Mouse (Mus musculus): Measurements from ENCODE around the gene Sctr. TPM values are rescaled to one million over a fixed set of nuclear protein-coding genes. Genes with fewer than 3 reads are reported as not detected.
A peak's percentile ranks its signal among the peaks of the same experiment; 100 is the strongest.

Sctr gene
- polyA plus RNA-seq, 1 experiment from 2014 or later = not detected

DNA sequence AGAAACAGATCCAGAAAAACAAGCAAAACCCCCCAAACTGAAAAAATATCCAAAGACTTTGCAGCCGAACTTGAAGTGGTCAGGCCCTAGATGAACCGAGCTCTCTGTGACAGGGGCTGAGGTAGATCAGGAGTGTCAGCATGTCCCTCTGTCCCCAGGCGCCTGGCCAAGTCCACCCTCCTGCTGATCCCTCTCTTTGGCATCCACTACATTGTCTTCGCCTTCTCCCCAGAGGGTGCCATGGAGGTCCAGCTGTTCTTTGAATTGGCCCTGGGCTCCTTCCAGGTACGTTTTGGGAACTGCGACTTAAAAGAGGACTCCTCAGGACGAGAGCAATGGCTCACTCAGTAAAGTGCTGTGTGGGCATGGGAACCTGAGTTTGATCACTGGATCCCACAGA lies 49.5 kb downstream of the Sctr start:
- H3K4me3 ChIP-seq = no peak overlapping the region
- H3K4me1 ChIP-seq = no peaks in the 10 kb centered on the region
- H3K9me3 ChIP-seq (replicated peaks) = no peaks in the 10 kb centered on the region
- no peak for ATAC-seq
- no peak overlapping the region for H3K9ac ChIP-seq
- 54% methylated on average over 7 of the region's 7 CpGs for WGBS (ENCODE audit: insufficient replicate concordance)
- no peak overlapping the region for H3K27ac ChIP-seq
- no peak overlapping the region for H3K4me2 ChIP-seq
- H3K36me3 ChIP-seq = no peaks in the 10 kb centered on the region
- no peaks in the 10 kb centered on the region for H3K27me3 ChIP-seq (replicated peaks)

DNA sequence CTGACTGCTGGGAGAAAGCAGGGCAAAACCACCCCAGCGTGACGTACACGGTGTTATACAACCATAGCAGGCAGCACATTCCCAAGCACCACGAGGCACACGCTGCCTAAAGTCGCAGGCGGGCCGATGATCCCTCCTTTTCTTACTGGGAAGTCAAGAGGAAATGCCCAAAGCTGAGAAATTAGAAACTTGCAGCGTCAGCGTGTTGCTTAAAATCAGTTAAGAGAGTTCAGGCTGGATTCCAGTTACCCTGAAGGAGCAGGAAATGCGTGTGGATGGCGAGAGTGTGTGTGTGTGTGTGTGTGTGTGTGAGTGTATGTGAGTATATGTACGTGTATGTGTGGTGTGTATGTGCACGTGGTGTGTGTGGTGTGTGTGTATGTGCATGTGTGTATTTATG lies 50.4 kb downstream of the Sctr start:
- ATAC-seq = no peak
- H3K27me3 ChIP-seq (replicated peaks) = no peaks in the 10 kb centered on the region
- H3K9me3 ChIP-seq (replicated peaks) = no peaks in the 10 kb centered on the region
- no peak overlapping the region for H3K9ac ChIP-seq
- H3K4me2 ChIP-seq = no peak overlapping the region
- 61% methylated on average over 14 of the region's 14 CpGs for WGBS (ENCODE audit: insufficient replicate concordance)
- no peak overlapping the region for H3K4me3 ChIP-seq
- H3K4me1 ChIP-seq = no peaks in the 10 kb centered on the region
- no peaks in the 10 kb centered on the region for H3K36me3 ChIP-seq
- no peak overlapping the region for H3K27ac ChIP-seq

DNA sequence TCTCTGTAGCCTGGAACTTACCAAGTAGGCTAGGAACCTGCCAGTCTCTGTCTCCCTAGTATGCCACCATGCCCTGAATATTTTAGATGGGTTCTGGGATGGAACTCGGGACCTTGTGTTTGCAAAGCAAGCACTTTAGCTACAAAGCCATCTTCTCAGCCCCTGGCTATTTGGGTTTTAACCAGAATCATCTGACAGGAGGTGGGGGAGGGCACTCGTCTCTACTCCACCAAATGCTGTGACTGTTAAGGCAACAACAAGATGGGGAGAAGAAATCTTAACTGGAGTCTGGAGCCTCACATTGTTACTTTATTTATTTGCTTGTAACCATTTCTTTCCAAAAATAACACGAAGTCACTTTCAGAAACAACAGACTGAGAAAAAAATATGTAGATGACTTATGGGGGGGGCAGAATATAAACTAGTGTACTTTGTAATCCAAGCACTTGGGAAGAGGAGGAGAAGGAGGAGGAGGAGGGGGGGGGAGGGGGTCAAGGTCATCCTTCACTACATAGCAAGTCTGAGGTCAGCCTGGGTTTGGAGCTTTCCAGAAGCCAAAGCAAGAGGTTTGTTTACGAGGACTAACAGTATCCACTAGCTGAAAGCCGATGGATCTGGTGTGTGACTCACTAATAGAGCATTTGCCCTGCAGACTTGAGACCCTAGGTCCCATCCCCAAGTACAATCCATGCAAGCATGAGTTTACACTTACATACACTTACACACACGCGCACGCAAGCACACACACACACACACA lies 51.2 kb downstream of the Sctr start:
- no peaks in the 10 kb centered on the region for H3K9me3 ChIP-seq (replicated peaks)
- H3K9ac ChIP-seq = no peak overlapping the region
- WGBS (ENCODE audit: insufficient replicate concordance) = 60% methylated on average over 8 of the region's 8 CpGs
- no peaks in the 10 kb centered on the region for H3K27me3 ChIP-seq (replicated peaks)
- no peak overlapping the region for H3K27ac ChIP-seq
- no peaks in the 10 kb centered on the region for H3K36me3 ChIP-seq
- ATAC-seq = no peak
- no peak overlapping the region for H3K4me3 ChIP-seq
- no peaks in the 10 kb centered on the region for H3K4me1 ChIP-seq
- H3K4me2 ChIP-seq = no peak overlapping the region

DNA sequence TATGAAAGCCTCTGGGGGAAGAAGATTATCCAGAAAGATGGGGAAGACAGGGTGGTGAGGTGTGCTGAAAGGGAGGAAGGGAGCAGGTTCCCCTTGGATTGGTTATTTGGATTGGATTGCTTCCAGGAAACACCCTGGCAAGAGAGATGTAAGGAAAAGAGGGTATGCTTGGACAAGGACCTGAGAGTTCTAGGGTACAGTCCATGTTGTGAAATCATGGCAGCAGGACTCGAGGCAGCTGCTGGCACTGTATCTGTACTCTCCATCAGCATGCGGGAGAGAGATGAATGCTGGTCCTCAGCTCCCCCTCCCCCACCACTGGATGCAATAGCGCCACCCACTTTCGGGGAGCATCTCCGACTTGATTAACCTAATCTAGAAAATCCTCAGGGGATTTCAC lies 54.0 kb downstream of the Sctr start:
- H3K4me1 ChIP-seq = no peaks in the 10 kb centered on the region
- H3K9me3 ChIP-seq (replicated peaks) = no peaks in the 10 kb centered on the region
- no peak for ATAC-seq
- no peaks in the 10 kb centered on the region for H3K27me3 ChIP-seq (replicated peaks)
- 58% methylated on average over 5 of the region's 5 CpGs for WGBS (ENCODE audit: insufficient replicate concordance)
- H3K9ac ChIP-seq = no peak overlapping the region
- no peak overlapping the region for H3K4me2 ChIP-seq
- no peak overlapping the region for H3K27ac ChIP-seq
- no peak overlapping the region for H3K4me3 ChIP-seq
- H3K36me3 ChIP-seq = no peaks in the 10 kb centered on the region

DNA sequence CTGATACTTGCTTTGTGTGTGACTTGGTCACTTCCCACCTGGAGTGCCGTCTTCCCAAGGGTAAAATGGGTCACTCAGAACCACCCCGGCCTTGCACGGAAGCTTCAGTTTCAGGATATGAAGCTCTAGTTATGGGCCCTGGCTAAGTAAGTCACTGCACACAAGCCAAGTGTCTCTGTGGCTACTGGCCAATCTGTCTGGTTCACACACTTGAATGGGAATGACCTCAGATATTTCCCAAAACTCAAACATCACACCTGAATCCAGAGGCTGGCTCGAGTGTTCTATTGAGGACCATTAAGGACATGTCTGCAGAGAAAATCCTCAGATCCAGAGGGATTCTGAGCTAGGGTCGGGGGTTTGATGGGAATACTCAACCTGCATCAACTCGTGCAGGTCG lies 55.5 kb downstream of the Sctr start:
- ATAC-seq = no peak
- H3K9ac ChIP-seq = no peak overlapping the region
- no peaks in the 10 kb centered on the region for H3K27me3 ChIP-seq (replicated peaks)
- H3K9me3 ChIP-seq (replicated peaks) = no peaks in the 10 kb centered on the region
- no peak overlapping the region for H3K4me2 ChIP-seq
- no peak overlapping the region for H3K27ac ChIP-seq
- H3K36me3 ChIP-seq = no peaks in the 10 kb centered on the region
- H3K4me1 ChIP-seq = no peaks in the 10 kb centered on the region
- 72% methylated on average over 7 of the region's 7 CpGs for WGBS (ENCODE audit: insufficient replicate concordance)
- no peak overlapping the region for H3K4me3 ChIP-seq

DNA sequence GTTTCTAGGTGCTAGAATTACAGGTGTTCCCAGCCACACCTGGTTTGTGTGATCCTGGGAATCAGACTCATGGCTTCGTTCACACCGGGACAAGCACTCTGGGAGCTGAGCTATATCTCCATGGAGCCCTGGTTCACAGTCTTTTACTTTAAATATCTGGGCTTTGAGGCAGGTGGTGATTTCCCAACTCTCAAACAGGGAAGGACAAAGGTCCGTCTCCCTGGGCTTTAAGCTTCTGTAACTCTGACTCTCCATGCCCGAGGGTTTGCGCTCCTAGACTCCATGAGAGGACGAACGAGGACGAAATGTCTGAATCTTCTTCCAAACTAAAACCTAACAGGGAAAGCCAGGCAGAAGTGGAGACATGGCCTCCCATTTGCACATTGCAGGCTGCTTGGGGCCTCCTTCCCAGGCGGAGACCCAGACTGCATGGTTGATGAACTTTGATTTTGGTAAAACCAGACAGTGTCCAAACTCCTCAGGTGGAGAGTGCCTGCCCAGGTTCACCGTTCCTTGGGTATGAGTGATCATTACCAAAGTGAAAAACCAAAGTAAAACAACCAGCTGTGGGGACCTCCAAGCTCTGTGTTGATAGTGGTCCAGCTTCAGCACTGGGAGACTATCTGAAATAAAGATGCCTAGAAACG lies 57.5 kb downstream of the Sctr start:
- ATAC-seq = no peak; the same call in 1 of the 2 replicates
- H3K4me3 ChIP-seq = no peak overlapping the region
- no peaks in the 10 kb centered on the region for H3K9me3 ChIP-seq (replicated peaks)
- H3K4me1 ChIP-seq = 0 out of 2 replicates have a peak, but pooled peaks cover 4% of the 10 kb centered on the region
- no peaks in the 10 kb centered on the region for H3K27me3 ChIP-seq (replicated peaks)
- 0 out of 2 replicates have a peak overlapping the region, but pooled peaks have one; percentile 30 for H3K27ac ChIP-seq
- no peak overlapping the region for H3K9ac ChIP-seq
- no peak overlapping the region for H3K4me2 ChIP-seq
- peaks cover 3% of the 10 kb centered on the region; the same call in 1 of the 2 replicates for H3K36me3 ChIP-seq
- 68% methylated on average over 11 of the region's 11 CpGs for WGBS (ENCODE audit: insufficient replicate concordance)

DNA sequence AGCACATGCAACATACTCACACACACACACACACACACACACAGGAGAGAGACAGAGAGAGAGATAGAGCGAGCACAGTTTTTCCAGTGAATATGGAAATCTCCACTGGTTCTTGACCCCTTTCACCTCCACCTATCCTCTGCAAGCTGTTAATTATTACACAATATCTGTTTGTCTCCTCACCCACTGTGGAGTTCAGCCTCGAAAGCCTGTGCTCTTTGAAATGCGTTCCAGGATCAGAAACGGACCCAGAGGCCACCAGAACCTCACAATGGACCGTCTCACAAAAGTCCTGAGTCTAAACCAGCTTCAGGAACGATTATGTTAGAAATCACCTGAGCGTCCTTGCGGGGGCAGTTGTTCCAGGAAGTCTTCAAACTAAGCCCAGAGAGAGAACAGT lies 59.5 kb downstream of the Sctr start:
- 61% methylated on average over 8 of the region's 8 CpGs for WGBS (ENCODE audit: insufficient replicate concordance)

DNA sequence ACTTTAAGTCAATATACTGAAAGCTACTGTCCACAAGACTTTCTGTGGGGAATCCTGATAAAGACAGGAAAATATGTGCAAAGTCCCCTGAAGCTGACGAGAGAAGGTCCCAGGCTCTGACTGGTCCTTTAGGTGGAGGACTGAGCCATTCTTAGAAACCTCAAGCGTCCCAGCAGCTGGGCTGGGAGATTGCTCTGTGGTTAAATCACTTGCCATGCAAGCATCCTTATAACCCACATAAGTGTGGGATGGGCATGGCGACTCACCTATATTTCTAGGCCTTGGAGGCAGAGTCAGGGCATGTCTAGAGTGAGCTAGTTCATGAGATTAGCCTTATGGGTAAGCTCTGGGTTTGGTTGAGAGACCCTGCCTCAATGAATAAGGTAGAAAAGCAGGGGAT lies 59.9 kb downstream of the Sctr start:
- Histone ChIP-seq H3K27ac (peak overlapping the region; percentile 41; the same call in 1 of the 2 replicates), H3K36me3 (peaks cover 3% of the 10 kb centered on the region; the same call in 1 of the 2 replicates), H3K4me1 (0 out of 2 replicates have a peak, but pooled peaks cover 5% of the 10 kb centered on the region), H3K27me3 (replicated peaks) (peaks cover 1% of the 10 kb centered on the region; the same call in 1 of the 2 replicates), H3K4me3 (no peak overlapping the region), H3K4me2 (no peak overlapping the region), H3K9me3 (replicated peaks) (no peaks in the 10 kb centered on the region), H3K9ac (no peak overlapping the region)
- WGBS (ENCODE audit: insufficient replicate concordance) = 50% methylated on average over 3 of the region's 3 CpGs
- no peak for ATAC-seq

More for the DNA sequence above, 59.5 kb downstream of the Sctr start:
- H3K27ac ChIP-seq = peak overlapping the region; percentile 41; the same call in 1 of the 2 replicates
- H3K36me3 ChIP-seq = peaks cover 3% of the 10 kb centered on the region; the same call in 1 of the 2 replicates
- H3K9ac ChIP-seq = no peak overlapping the region
- no peaks in the 10 kb centered on the region for H3K27me3 ChIP-seq (replicated peaks)
- no peak overlapping the region for H3K4me3 ChIP-seq
- H3K4me2 ChIP-seq = no peak overlapping the region
- H3K4me1 ChIP-seq = 0 out of 2 replicates have a peak, but pooled peaks cover 5% of the 10 kb centered on the region
- H3K9me3 ChIP-seq (replicated peaks) = no peaks in the 10 kb centered on the region
- peak; percentile 34; the same call in 1 of the 2 replicates for ATAC-seq

DNA sequence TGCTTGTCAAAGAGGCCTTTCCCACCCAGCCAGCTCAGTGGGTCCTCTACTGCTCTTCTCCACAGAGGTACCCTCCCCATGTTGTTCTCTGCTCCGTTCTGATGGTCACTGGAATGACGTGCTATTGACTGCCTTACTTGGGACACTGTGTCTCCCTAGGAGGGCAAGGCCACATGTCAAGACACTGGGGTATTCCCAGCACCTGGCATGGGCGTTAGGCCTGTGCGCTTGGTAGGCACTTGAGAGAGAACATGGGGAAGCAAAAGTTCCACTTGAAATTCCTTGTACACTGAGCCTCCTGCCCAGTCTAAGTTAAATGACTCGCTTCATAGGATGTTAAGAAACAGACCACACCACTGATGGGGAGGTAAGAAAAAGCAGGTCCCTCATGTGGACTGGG lies 62.4 kb downstream of the Sctr start:
- Histone ChIP-seq H3K27ac (no peak overlapping the region), H3K9me3 (replicated peaks) (no peaks in the 10 kb centered on the region), H3K36me3 (peaks cover 3% of the 10 kb centered on the region; the same call in 1 of the 2 replicates), H3K27me3 (replicated peaks) (peaks cover 25% of the 10 kb centered on the region), H3K4me2 (no peak overlapping the region), H3K9ac (no peak overlapping the region), H3K4me3 (no peak overlapping the region), H3K4me1 (peaks cover 16% of the 10 kb centered on the region; the same call in 1 of the 2 replicates)
- ATAC-seq = no peak
- 71% methylated on average over 5 of the region's 5 CpGs for WGBS (ENCODE audit: insufficient replicate concordance)

DNA sequence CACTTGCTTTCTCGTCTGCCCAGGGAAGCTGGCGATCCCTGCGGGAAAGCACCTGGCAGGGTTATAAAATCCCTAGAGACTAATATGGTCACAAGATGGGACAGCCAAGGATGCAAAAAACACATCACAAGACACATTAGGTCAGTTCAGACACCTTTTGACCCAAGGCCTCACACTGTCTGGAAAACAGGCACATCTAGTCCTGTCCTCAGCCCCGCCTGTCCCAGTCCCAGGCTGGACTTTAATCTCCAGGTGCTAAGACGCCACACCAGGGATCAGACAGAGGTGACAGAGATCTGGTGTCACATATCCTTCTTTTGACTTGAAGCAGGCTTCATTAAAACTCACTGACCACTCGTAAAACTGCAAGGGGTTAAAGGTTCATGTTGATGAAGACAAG lies 63.5 kb downstream of the Sctr start:
- 60% methylated on average over 6 of the region's 6 CpGs for WGBS (ENCODE audit: insufficient replicate concordance)
- no peak overlapping the region for H3K27ac ChIP-seq
- no peak overlapping the region for H3K4me2 ChIP-seq
- no peak for ATAC-seq
- H3K4me1 ChIP-seq = peaks cover 20% of the 10 kb centered on the region; the same call in 1 of the 2 replicates
- H3K36me3 ChIP-seq = peaks cover 3% of the 10 kb centered on the region; the same call in 1 of the 2 replicates
- H3K9me3 ChIP-seq (replicated peaks) = no peaks in the 10 kb centered on the region
- H3K4me3 ChIP-seq = no peak overlapping the region
- H3K9ac ChIP-seq = no peak overlapping the region
- H3K27me3 ChIP-seq (replicated peaks) = peaks cover 36% of the 10 kb centered on the region

DNA sequence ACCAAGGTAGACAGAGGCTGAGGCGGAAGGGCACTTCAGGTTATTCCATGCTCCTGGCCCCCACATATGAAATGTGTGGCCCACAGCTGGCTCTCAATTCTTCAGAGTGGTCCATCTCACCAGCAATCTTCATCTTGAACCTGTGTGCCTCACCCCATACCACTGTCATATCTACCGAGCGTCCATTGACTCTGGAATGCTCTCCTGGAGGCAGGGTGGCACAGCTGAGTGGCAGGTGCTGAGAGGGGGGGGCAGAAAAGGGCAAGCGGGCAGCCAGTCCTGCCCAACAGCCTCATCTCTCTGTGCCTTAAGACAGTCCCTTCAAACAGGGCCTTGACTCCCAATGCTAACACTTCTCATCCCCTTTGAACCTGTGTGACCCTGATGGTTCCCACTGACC lies 64.4 kb downstream of the Sctr start:
- H3K36me3 ChIP-seq = peaks cover 3% of the 10 kb centered on the region; the same call in 1 of the 2 replicates
- H3K4me2 ChIP-seq = no peak overlapping the region
- WGBS (ENCODE audit: insufficient replicate concordance) = 74% methylated on average over 4 of the region's 4 CpGs
- H3K27me3 ChIP-seq (replicated peaks) = peaks cover 40% of the 10 kb centered on the region
- H3K4me3 ChIP-seq = no peak overlapping the region
- H3K9ac ChIP-seq = no peak overlapping the region
- ATAC-seq = no peak
- peaks cover 20% of the 10 kb centered on the region; the same call in 1 of the 2 replicates for H3K4me1 ChIP-seq
- no peaks in the 10 kb centered on the region for H3K9me3 ChIP-seq (replicated peaks)
- no peak overlapping the region for H3K27ac ChIP-seq

DNA sequence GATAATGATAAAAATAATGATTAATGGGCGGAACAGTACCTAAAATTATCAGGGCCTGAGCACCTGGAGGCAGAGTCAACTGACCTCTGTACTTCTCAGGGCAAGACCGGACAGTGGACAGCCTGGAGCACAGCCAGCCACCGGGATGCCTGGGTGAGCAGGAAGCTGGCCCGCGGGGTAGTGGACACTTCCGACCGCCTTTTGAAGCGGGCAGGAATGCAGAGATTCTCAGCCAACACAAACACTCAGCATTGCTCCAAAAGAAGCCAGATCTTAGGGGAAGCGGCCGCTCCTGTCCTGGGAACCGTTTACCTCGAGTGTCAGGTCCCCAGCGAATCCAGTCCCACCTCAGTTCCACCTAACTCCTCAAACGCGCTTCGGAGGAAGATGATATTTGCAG lies 66.2 kb downstream of the Sctr start:
- H3K9me3 ChIP-seq (replicated peaks) = no peaks in the 10 kb centered on the region
- peaks cover 40% of the 10 kb centered on the region for H3K27me3 ChIP-seq (replicated peaks)
- peak overlapping the region; percentile 56; the same call in 1 of the 2 replicates for H3K27ac ChIP-seq
- H3K36me3 ChIP-seq = peaks cover 1% of the 10 kb centered on the region; the same call in 1 of the 2 replicates
- H3K4me3 ChIP-seq = peak overlapping the region; percentile 46
- H3K9ac ChIP-seq = peak overlapping the region; percentile 48
- peak overlapping the region; percentile 66 for H3K4me2 ChIP-seq
- 10% methylated on average over 16 of the region's 16 CpGs for WGBS (ENCODE audit: insufficient replicate concordance)
- ATAC-seq = 0 out of 2 replicates have a peak, but pooled peaks have one; percentile 36
- H3K4me1 ChIP-seq = peaks cover 20% of the 10 kb centered on the region; the same call in 1 of the 2 replicates
